Mouse (Mus musculus): ENCODE measurements at regions not wholly inside any gene's neighbourhood (a gene's known extent, or its start where the extent isn't known, plus 50 kb on each side); places are given as distances from the start of the nearest gene placed in this dataset.

- TF ChIP-seq ZC3H11A (IDR thresholded peaks at IDR 0.05; ENCODE audit: borderline replicate concordance, low read depth, low read length) (no peak), CHD2 (IDR thresholded peaks at IDR 0.05; ENCODE audit: low read depth, low read length) (no peak), ZNF384 (IDR thresholded peaks at IDR 0.05; ENCODE audit: low read depth, low read length) (no peak), HCFC1 (IDR thresholded peaks at IDR 0.05; ENCODE audit: borderline replicate concordance, insufficient read depth, low read length) (no peak)
Measured at GRCm38 (mm10) chr12:25187216-25187615, 90.3 kb upstream of the Id2 start.
